Mouse (Mus musculus) neural tube, embryonic 14.5 days (tissue): ENCODE results near the gene N4bp2. TPM values are rescaled to one million over a fixed set of nuclear protein-coding genes. Genes with fewer than 3 reads are reported as not detected.

Source experiments
- ATAC-seq: fragments of 200-750 bp; cut with Nextera tagmentation; 2 replicates; pipeline ENCODE4 v1.8.0; 2017; ENCODE audit warnings: low read depth, mild to moderate bottlenecking, moderate TSS enrichment, moderate library complexity
- H3K27ac ChIP-seq: fragments of 300-500 bp; sonication (generic); 2 replicates; pipeline ENCODE4 v1.5.1; 2014; ENCODE audit warnings: low read depth, mild to moderate bottlenecking, control low read depth, low read length, moderate library complexity, mixed read lengths
- H3K27me3 ChIP-seq: fragments of 300-500 bp; sonication (generic); 2 replicates; pipeline ENCODE4 v1.6.1; 2014; ENCODE audit warnings: low read length; ENCODE audit not compliant: control insufficient read depth, insufficient read depth
- H3K36me3 ChIP-seq: fragments of 300-500 bp; sonication (generic); 2 replicates; pipeline ENCODE4 v1.6.1; 2014; ENCODE audit warnings: low read length, mixed read lengths; ENCODE audit not compliant: control insufficient read depth, insufficient read depth
- H3K4me1 ChIP-seq: fragments of 300-500 bp; sonication (generic); 2 replicates; pipeline ENCODE4 v1.6.1; 2014; ENCODE audit warnings: low read length; ENCODE audit not compliant: control insufficient read depth, insufficient read depth
- H3K4me2 ChIP-seq: fragments of 300-500 bp; sonication (generic); 2 replicates; pipeline ENCODE4 v1.6.1; 2014; ENCODE audit warnings: mild to moderate bottlenecking, low read depth, low read length, control low read depth
- H3K4me3 ChIP-seq: fragments of 300-500 bp; sonication (generic); 2 replicates; pipeline ENCODE4 v1.5.1; 2014; ENCODE audit warnings: low read depth, low read length, control low read depth, mixed read lengths
- H3K9ac ChIP-seq: fragments of 300-500 bp; sonication (generic); replicated peaks from 2 replicates; pipeline ENCODE4 v1.6.1; 2014; ENCODE audit warnings: low read depth, mild to moderate bottlenecking, control low read depth, low read length, mixed read lengths
- H3K9me3 ChIP-seq: fragments of 300-500 bp; sonication (generic); 2 replicates; pipeline ENCODE4 v1.6.1; 2016; ENCODE audit warnings: low read length; ENCODE audit not compliant: control insufficient read depth
- WGBS: fragments of 180-500 bp; shearing (Covaris S2); extraction: QIAGEN DNeasy Blood & Tissue Kit; methylation state at CpG from one replicate; pipeline ENCODE4 v1.1.7; 2014; 5-methylcytosine and 5-hydroxymethylcytosine counted together
- polyA plus RNA-seq: library from polyadenylated mRNA; unstranded; fragments of >200 nt; fragmentation: Nextera tagmentation; extraction: Ambion mirVana; gene quantifications from 2 replicates; pipeline ENCODE4 v1.2.1, GENCODE M21; 2014

The N4bp2 gene
- polyA plus RNA-seq, 1 experiment from 2014 or later: 29.0 TPM

- H3K4me2 ChIP-seq: no peak overlapping the region
- no peak overlapping the region for H3K4me3 ChIP-seq
- WGBS: 91% methylated on average over 3 of the region's 3 CpGs
- peaks cover 23% of the 10 kb centered on the region for H3K36me3 ChIP-seq
- no peaks in the 10 kb centered on the region for H3K9me3 ChIP-seq
- no peaks in the 10 kb centered on the region for H3K27me3 ChIP-seq
- H3K9ac ChIP-seq: no peak overlapping the region
- H3K4me1 ChIP-seq: no peaks in the 10 kb centered on the region
- ATAC-seq: no peak
- no peak overlapping the region for H3K27ac ChIP-seq
Observed at GRCm38 (mm10) chr5:65794202-65794601, 30.9 kb downstream of the N4bp2 start.

GRCm38 (mm10) chr5:65794702-65795101, 31.4 kb downstream of the N4bp2 start:
- Histone ChIP-seq H3K27me3 (no peaks in the 10 kb centered on the region), H3K4me3 (no peak overlapping the region), H3K36me3 (peaks cover 23% of the 10 kb centered on the region), H3K9ac (no peak overlapping the region), H3K27ac (no peak overlapping the region), H3K4me2 (no peak overlapping the region), H3K4me1 (no peaks in the 10 kb centered on the region), H3K9me3 (no peaks in the 10 kb centered on the region)
- ATAC-seq: no peak
- WGBS: 88% methylated on average over 3 of the region's 3 CpGs

- 95% methylated on average over 9 of the region's 9 CpGs for WGBS
- H3K4me1 ChIP-seq: no peaks in the 10 kb centered on the region
- H3K27ac ChIP-seq: no peak overlapping the region
- H3K36me3 ChIP-seq: peaks cover 20% of the 10 kb centered on the region
- ATAC-seq: no peak
- H3K4me2 ChIP-seq: no peak overlapping the region
- H3K9ac ChIP-seq: no peak overlapping the region
- H3K9me3 ChIP-seq: no peaks in the 10 kb centered on the region
- no peaks in the 10 kb centered on the region for H3K27me3 ChIP-seq
- H3K4me3 ChIP-seq: no peak overlapping the region
Observed at GRCm38 (mm10) chr5:65795293-65795993, 32.1 kb downstream of the N4bp2 start.

- Histone ChIP-seq H3K27ac (no peak overlapping the region), H3K4me2 (no peak overlapping the region), H3K4me3 (no peak overlapping the region), H3K9ac (no peak overlapping the region), H3K36me3 (peaks cover 20% of the 10 kb centered on the region), H3K9me3 (no peaks in the 10 kb centered on the region), H3K27me3 (no peaks in the 10 kb centered on the region), H3K4me1 (no peaks in the 10 kb centered on the region)
- no peak for ATAC-seq
- 94% methylated on average over 1 of the region's 1 CpGs for WGBS
Observed at GRCm38 (mm10) chr5:65795994-65796298, 32.6 kb downstream of the N4bp2 start.

- H3K36me3 ChIP-seq: peaks cover 23% of the 10 kb centered on the region
- H3K27ac ChIP-seq: no peak overlapping the region
- 77% methylated on average over 5 of the region's 5 CpGs for WGBS
- no peak overlapping the region for H3K4me3 ChIP-seq
- no peak overlapping the region for H3K9ac ChIP-seq
- H3K9me3 ChIP-seq: no peaks in the 10 kb centered on the region
- no peaks in the 10 kb centered on the region for H3K4me1 ChIP-seq
- ATAC-seq: no peak
- no peak overlapping the region for H3K4me2 ChIP-seq
- no peaks in the 10 kb centered on the region for H3K27me3 ChIP-seq
Observed at GRCm38 (mm10) chr5:65823601-65824133, 60.3 kb downstream of the N4bp2 start.

DNA sequence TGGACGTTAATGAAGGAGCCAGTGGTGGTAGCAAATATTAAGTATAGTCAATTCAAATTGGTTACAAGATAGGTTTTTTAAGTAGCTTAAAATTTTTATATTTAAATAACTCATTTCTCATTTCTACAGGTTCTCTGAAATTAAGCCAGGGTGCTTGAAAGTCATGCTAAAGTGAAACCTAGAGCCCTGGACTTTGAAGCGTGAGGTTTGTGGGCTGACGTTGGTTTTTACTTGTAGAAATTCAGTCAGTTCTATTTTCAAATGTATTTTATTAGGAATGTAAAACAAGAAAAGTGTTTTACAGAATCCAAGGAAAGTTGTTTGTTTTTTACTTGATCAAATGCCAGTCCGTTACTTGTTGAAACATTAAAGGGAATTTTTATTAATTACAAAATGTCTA, 63.2 kb downstream of the N4bp2 start:
- Histone ChIP-seq H3K27me3 (no peaks in the 10 kb centered on the region), H3K4me1 (no peaks in the 10 kb centered on the region), H3K4me3 (no peak overlapping the region), H3K27ac (no peak overlapping the region), H3K9me3 (no peaks in the 10 kb centered on the region), H3K4me2 (no peak overlapping the region), H3K36me3 (peaks cover 19% of the 10 kb centered on the region), H3K9ac (no peak overlapping the region)
- WGBS: 97% methylated on average over 4 of the region's 4 CpGs
- ATAC-seq: no peak

DNA sequence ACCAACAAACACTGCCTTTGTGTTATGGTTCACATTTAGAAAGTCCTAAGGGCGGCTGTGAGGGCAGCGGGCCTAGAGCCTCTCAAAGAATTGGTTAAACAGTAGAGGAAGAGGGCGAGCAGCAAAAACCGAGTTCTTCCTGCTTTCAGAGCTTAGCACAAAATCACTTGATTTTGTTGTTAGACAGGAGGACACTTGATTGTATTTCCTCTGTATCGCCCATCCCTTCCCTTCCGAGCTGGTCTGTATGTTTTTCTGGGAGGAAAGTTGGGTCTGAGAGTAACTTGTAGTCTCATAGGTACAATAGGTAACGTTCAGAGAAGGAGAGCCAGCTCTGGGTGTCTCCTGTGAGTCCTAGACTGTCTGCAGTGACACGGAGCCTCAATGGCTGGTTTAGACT, 63.8 kb downstream of the N4bp2 start:
- Histone ChIP-seq H3K4me2 (no peak overlapping the region), H3K4me1 (no peaks in the 10 kb centered on the region), H3K27ac (no peak overlapping the region), H3K4me3 (no peak overlapping the region), H3K9me3 (no peaks in the 10 kb centered on the region), H3K9ac (no peak overlapping the region), H3K36me3 (peaks cover 17% of the 10 kb centered on the region), H3K27me3 (no peaks in the 10 kb centered on the region)
- no peak for ATAC-seq
- WGBS: 92% methylated on average over 8 of the region's 8 CpGs

GRCm38 (mm10) chr5:65828261-65828660, 64.9 kb downstream of the N4bp2 start:
- H3K9me3 ChIP-seq: no peaks in the 10 kb centered on the region
- H3K9ac ChIP-seq: no peak overlapping the region
- WGBS: 93% methylated on average over 5 of the region's 5 CpGs

DNA sequence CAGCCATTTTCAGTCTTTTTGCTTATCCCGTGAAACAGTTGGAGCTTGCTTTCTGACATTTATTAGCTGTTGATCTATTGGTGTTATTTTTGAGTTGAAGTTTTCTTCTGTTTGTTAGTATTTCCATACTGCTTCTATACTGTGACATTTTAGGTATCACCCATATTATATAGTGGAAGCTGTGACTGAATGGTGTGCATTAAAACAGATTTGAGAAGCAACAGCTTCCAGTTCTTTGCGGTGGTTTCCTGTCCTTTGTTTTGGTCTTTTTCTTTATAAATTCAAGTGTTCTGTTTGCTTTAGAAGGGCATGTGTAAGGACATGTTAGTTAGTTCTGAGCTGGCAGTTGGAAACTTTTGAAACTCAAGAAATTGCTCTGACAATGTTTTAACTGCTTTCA, 65.7 kb downstream of the N4bp2 start:
- no peak for ATAC-seq
- 81% methylated on average over 2 of the region's 2 CpGs for WGBS
- no peaks in the 10 kb centered on the region for H3K9me3 ChIP-seq

More at GRCm38 (mm10) chr5:65828261-65828660, 64.9 kb downstream of the N4bp2 start:
- Histone ChIP-seq H3K36me3 (peaks cover 14% of the 10 kb centered on the region; the same call in 1 of the 2 replicates), H3K4me3 (no peak overlapping the region), H3K27me3 (no peaks in the 10 kb centered on the region), H3K27ac (no peak overlapping the region), H3K4me2 (no peak overlapping the region), H3K4me1 (no peaks in the 10 kb centered on the region)
- no peak for ATAC-seq

More for the DNA sequence above, 65.7 kb downstream of the N4bp2 start:
- Histone ChIP-seq H3K4me1 (no peaks in the 10 kb centered on the region), H3K4me2 (no peak overlapping the region), H3K4me3 (no peak overlapping the region), H3K9ac (no peak overlapping the region), H3K27me3 (no peaks in the 10 kb centered on the region), H3K36me3 (peaks cover 14% of the 10 kb centered on the region; the same call in 1 of the 2 replicates), H3K27ac (no peak overlapping the region)
